Mouse (Mus musculus) E14TG2a.4 (cell line): ENCODE measurements around the gene 1810010H24Rik.
A peak's percentile ranks its signal among the peaks of the same experiment; 100 is the strongest.
"Not testable (repeated sequence)": the region's sequence is repeated elsewhere in the genome, so short reads cannot be mapped to it uniquely, and the experiment has no call there.

Experiments
- H3K27me3 ChIP-seq: 2 replicates; pipeline ENCODE4 v1.6.1; 2014; ENCODE audit warnings: low read length, control low read depth; ENCODE audit not compliant: insufficient read depth
- H3K36me3 ChIP-seq: 2 replicates; pipeline ENCODE4 v1.6.1; 2014; ENCODE audit warnings: low read length, control low read depth; ENCODE audit not compliant: insufficient read depth
- H3K4me1 ChIP-seq: replicated peaks from 2 replicates; pipeline ENCODE4 v1.6.1; 2014; ENCODE audit warnings: low read depth, low read length, control low read depth
- H3K4me3 ChIP-seq: replicated peaks from 2 replicates; pipeline ENCODE4 v1.5.1; 2014; ENCODE audit warnings: mild to moderate bottlenecking, low read length
- H3K9me3 ChIP-seq: 2 replicates; pipeline ENCODE4 v1.6.1; 2014; ENCODE audit warnings: low read length, control low read depth
- CTCF ChIP-seq: conservative IDR thresholded peaks from 2 replicates; pipeline ENCODE4 v1.5.1; 2014; ENCODE audit warnings: low read length
- NANOG ChIP-seq: IDR thresholded peaks from 2 replicates; pipeline ENCODE4 v1.6.1; 2014; ENCODE audit warnings: borderline replicate concordance, low read length, mixed read lengths
- POU5F1 ChIP-seq: IDR thresholded peaks from 2 replicates; pipeline ENCODE4 v1.6.1; 2014; ENCODE audit warnings: low read length, borderline replicate concordance

Gene 1810010H24Rik

DNA sequence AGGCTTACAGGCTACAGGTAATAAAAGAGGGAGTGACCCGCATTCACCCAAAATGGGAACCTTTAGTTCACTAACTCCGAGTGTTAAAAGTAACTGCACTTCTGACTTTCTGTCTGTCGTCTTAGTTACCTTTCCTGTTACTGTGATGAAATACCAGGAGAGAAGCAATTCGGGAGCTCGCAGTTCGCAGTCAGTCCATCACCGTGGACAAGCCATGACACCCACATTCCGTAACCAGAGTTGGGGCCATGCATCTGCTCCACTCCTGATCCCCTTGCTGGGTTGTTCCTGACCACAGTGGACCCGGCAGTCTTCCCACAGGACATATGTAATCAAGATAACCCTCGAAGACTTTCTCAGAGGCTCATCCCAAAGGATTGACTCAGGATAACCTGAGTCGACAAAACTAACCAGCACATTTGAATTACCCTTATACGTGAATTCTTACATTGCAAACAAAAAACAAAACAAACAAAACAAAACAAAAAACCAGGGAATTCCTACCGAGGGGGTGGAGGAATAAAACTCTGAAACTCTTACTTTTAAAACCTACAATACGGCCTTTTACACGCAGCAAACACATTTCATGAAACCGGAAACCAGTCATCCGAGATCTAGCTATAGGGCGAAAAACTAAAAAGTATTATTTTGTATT, 13.7 kb upstream of the 1810010H24Rik start:
- TF ChIP-seq CTCF (no peak), POU5F1 (no peak), NANOG (no peak)
- H3K27me3 ChIP-seq = peaks cover 12% of the 10 kb centered on the region
- H3K9me3 ChIP-seq = no peaks in the 10 kb centered on the region
- H3K4me3 ChIP-seq = peak overlapping the region; percentile 82
- H3K4me1 ChIP-seq = peaks cover 20% of the 10 kb centered on the region
- no peaks in the 10 kb centered on the region for H3K36me3 ChIP-seq

DNA sequence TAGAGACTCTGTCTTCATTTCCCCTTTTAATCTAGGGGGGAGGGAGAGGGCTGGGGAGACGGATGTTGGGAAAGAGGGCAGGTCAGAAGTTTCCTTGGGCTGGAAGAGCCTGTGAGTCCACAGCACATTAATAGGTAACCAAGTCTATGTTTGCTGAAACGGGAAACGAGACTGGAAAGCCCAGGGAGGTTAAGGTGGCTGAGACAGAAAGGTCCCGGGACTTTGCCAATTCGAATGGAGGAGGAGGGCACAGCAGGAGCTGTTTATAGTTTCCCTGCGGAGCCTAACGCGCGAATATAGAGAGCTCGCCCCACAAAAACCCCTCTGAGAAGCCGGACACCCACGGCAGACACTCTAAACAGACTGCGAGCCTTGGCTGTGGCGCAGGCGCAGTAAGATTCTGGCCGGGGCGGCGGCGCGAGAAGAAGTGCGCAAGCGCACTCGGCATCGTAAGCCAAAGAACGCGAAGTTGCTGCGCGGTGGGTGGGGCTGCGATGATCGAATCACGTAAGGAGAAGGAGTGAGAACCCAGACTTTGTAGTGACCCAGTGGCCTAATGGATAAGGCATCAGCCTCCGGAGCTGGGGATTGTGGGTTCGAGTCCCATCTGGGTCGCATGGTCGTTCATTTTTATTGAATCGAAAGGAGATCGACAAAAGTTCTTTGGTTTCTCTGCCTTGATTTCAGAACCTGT, 13.0 kb upstream of the 1810010H24Rik start:
- H3K4me3 ChIP-seq = peak overlapping the region; percentile 82
- H3K4me1 ChIP-seq = peaks cover 20% of the 10 kb centered on the region
- no peaks in the 10 kb centered on the region for H3K36me3 ChIP-seq
- no peak for TF ChIP-seq CTCF
- no peak for TF ChIP-seq NANOG
- TF ChIP-seq POU5F1 = no peak
- H3K9me3 ChIP-seq = no peaks in the 10 kb centered on the region
- peaks cover 12% of the 10 kb centered on the region for H3K27me3 ChIP-seq

DNA sequence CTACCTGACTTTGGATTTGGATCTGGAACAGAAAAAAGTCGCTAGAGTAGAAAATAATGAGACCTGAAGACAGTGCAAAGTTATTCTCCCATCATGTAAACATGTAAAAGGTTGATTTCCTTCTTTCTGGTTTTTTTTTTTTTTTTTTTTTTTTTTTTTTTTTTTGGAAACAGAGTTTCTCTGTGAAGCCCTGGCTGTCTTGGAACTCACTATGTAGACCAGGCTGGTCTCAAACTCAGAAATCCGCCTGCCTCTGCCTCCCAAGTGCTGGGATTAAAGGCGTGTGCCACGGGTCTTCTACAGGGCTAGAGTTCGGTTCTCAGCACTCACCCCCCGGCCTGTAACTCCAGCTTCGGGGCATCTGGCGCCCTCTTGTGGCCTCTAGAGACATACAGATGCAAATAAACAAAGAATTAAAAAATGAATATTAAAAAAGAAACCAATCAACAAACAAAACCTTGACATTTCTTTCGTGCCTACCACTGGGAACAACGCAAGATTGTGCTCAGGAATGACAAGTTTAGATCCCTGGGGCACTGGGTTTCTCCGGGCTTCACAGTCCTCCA, 11.4 kb upstream of the 1810010H24Rik start:
- TF ChIP-seq CTCF = peak; percentile 40
- TF ChIP-seq NANOG = no peak
- Histone ChIP-seq H3K4me1 (peaks cover 27% of the 10 kb centered on the region), H3K9me3 (no peaks in the 10 kb centered on the region), H3K4me3 (peak overlapping the region; percentile 46), H3K36me3 (no peaks in the 10 kb centered on the region), H3K27me3 (peaks cover 2% of the 10 kb centered on the region; the same call in 1 of the 2 replicates)

DNA sequence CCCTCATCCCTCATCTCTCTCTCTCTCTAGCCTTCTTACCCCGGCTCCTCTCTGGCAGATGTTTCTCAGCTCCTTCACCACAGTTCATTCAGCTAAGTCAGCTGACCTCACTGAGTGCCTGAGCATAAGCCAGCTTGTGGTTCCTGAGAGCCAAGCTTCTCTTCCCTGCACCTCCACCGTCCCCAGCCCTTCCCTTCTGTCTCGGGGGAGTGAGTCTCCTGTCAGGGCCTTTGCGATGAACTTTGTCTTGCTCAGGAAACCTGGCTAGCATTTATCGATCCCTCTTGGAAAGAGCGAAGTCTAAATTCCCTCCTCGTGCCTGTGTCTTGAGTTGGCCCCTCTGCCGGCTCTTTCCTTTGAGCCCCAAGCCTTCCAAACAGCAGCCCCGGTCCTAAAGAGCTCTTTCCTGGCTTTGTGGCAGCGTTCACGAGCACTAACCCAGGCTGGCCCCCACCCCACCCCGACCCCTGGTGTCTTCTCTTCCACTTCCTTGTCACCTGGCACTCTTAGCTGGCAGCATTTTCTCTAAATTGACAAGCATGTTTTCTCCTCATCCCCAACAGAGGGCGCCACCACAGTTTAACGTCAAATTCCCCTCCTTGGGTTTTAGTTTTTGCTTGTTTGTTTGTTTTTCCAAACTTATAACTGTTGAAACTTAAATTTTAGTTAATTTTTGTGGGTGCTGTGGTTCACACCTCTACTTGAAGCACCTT, 10.7 kb upstream of the 1810010H24Rik start:
- Histone ChIP-seq H3K4me3 (peak overlapping the region; percentile 46), H3K4me1 (peaks cover 34% of the 10 kb centered on the region), H3K9me3 (no peaks in the 10 kb centered on the region), H3K36me3 (no peaks in the 10 kb centered on the region), H3K27me3 (no peaks in the 10 kb centered on the region)
- TF ChIP-seq NANOG = no peak
- no peak for TF ChIP-seq POU5F1
- peak; percentile 57 for TF ChIP-seq CTCF

DNA sequence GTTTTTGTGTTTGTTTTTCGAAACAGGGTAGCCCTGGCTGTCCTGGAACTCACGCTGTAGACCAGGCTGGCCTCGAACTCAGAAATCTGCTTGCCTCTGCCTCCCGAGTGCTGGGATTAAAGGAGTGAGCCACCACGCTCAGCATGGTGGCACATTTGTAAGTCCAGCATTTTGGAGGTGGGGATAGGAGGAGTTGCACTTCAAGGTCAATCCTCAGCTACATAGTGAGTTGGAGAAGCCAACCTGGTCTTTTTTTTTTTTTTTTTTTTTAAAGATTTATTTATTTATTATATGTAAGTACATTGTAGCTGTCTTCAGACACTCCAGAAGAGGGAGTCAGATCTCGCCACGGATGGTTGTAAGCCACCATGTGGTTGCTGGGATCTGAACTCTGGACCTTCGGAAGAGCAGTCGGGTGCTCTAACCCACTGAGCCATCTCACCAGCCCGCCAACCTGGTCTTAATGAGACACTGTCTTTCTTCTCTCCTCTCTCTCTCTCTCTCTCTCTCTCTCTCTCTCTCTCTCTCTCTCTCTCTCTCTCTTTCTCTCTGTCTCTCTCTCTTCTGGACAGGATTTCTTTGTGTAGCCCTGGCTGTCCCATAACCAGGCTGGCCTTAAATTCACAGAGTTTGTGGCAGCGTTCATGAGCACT, 9.8 kb upstream of the 1810010H24Rik start:
- H3K4me3 ChIP-seq, H3K27me3 ChIP-seq, H3K9me3 ChIP-seq, H3K36me3 ChIP-seq: not testable (repeated sequence)
- peaks cover 36% of the 10 kb centered on the region for H3K4me1 ChIP-seq

DNA sequence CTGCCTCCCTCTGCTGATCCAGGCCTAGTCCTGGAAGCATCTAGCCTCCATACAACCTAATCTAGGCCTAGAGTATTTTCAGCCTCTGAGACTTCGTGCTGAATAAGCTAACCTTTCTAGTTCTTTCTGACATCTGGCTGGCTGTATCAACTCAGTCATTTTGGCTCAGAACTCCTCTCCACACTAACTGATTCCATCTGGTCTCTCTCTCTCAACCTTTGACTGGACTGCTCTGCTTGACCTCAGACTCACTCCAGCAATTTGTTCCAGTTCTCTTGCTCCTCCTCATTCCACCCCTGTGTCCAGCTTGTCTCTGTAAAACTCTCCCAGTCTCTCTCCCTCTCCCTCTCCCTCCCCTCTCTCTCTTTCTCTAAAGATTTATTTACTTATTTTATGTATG, 8.6 kb upstream of the 1810010H24Rik start:
- H3K4me1 ChIP-seq = peaks cover 28% of the 10 kb centered on the region
- H3K4me3 ChIP-seq = no peak overlapping the region
- no peak for TF ChIP-seq NANOG
- TF ChIP-seq CTCF = no peak
- TF ChIP-seq POU5F1 = no peak
- no peaks in the 10 kb centered on the region for H3K36me3 ChIP-seq
- no peaks in the 10 kb centered on the region for H3K27me3 ChIP-seq
- no peaks in the 10 kb centered on the region for H3K9me3 ChIP-seq

DNA sequence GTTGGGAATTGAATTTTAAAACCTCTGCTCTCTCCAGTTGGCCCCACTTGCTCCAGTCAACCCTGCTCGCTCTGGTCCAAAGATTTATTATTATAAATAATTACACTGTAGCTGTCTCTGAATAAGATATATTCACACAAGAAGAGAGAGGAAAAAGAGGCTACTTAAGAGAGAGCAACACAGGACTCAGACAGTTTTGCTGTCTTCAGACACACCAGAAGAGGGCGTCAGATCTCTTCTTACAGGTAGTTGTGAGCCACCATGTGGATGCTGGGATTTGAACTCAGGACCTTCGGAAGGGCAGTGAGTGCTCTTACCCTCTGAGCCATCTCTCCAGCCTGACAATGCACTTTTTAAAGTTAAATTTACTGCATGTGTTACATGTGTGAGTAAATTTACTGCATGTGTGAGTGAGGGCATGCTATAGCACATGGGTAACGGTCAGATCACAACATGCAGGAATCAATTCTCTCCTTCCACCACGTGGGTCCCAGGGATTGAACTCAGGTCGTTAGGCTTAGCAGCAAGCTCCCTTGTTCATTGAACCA, 8.1 kb upstream of the 1810010H24Rik start:
- TF ChIP-seq POU5F1 = no peak
- no peak for TF ChIP-seq NANOG
- no peak for TF ChIP-seq CTCF
- no peaks in the 10 kb centered on the region for H3K27me3 ChIP-seq
- H3K9me3 ChIP-seq = no peaks in the 10 kb centered on the region
- H3K36me3 ChIP-seq = no peaks in the 10 kb centered on the region
- peaks cover 32% of the 10 kb centered on the region for H3K4me1 ChIP-seq
- no peak overlapping the region for H3K4me3 ChIP-seq

DNA sequence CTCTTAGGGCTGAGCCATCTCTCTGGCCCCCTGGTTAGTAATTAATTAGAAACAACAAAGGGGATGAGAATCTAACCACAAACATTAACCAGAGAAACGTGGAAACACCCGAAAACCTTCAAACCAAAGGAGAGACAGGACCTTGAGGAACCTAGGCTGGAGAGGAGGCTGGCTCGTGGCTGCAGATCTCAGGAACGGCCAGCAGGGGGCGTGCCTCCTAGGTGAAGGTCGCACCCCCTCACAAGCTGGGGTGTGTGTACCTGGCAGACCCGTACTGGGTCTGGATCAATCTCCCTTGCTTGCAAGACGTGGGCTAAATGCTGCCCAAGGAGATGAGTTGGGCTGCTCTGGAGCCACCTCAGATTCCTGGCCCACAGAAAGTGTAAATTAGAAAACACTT, 6.9 kb upstream of the 1810010H24Rik start:
- H3K36me3 ChIP-seq = no peaks in the 10 kb centered on the region

More for the DNA sequence above, 6.9 kb upstream of the 1810010H24Rik start:
- peaks cover 9% of the 10 kb centered on the region for H3K27me3 ChIP-seq
- peak overlapping the region; percentile 56 for H3K4me3 ChIP-seq
- TF ChIP-seq CTCF = peak; percentile 86
- TF ChIP-seq NANOG = no peak
- TF ChIP-seq POU5F1 = no peak
- H3K9me3 ChIP-seq = no peaks in the 10 kb centered on the region
- peaks cover 40% of the 10 kb centered on the region for H3K4me1 ChIP-seq
